8 mouse cellular contexts compared by ENCODE assay signal in genomic region chr2:181601751-181602145, GRCm38 (mm10). TPM values are rescaled to one million over a fixed set of nuclear protein-coding genes. Genes with fewer than 3 reads are reported as not detected.
A peak's percentile ranks its signal among the peaks of the same experiment; 100 is the strongest.
DNase-seq lines count a peak whose midpoint lies in the region; ATAC-seq lines count a peak whose summit lies in the region.

No protein-coding gene starts in this region.

- H3K4me2 ChIP-seq in limb, embryonic 12.5 days, result peak overlapping the region; percentile 77
- peak overlapping the region; percentile 80 for H3K4me2 ChIP-seq in stomach, embryonic 14.5 days (replicated peaks; ENCODE audit: low read depth, low read length)

- peak; percentile 64 for DNase-seq in cerebellum, adult 9-10 months
- no peak for DNase-seq in cerebellum, adult 8-10 months
- DNase-seq in urinary bladder, postnatal 10 days (ENCODE audit: low spot score), result no peak
- no peak for DNase-seq in adrenal gland, postnatal 25 days

- no peaks in the 10 kb centered on the region for H3K9me3 ChIP-seq in megakaryocyte, embryonic 14.5 days
- no peaks in the 10 kb centered on the region for H3K9me3 ChIP-seq in limb, embryonic 12.5 days
- H3K9me3 ChIP-seq in stomach, embryonic 14.5 days (ENCODE audit: control insufficient read depth, low read depth, low read length), result no peaks in the 10 kb centered on the region

- 24% methylated on average over 10 of the region's 10 CpGs for WGBS in limb, embryonic 12.5 days
- 29% methylated on average over 10 of the region's 10 CpGs for WGBS in stomach, embryonic 14.5 days

- ATAC-seq in megakaryocyte, adult 5-6 weeks (ENCODE audit: poor library complexity, severe bottlenecking), result no peak
- no peak for ATAC-seq in limb, embryonic 12.5 days (ENCODE audit: insufficient number of reproducible peaks, insufficient read depth, low FRiP score, low TSS enrichment, low read depth)
- no peak for ATAC-seq in stomach, embryonic 14.5 days (ENCODE audit: insufficient number of reproducible peaks, insufficient read depth, low FRiP score, low read depth)

- H3K27ac ChIP-seq in limb, embryonic 12.5 days, result peak overlapping the region; percentile 72
- H3K27ac ChIP-seq in stomach, embryonic 14.5 days (ENCODE audit: low read length), result peak overlapping the region; percentile 61; the same call in 1 of the 2 replicates

- H3K4me3 ChIP-seq in megakaryocyte, embryonic 14.5 days (replicated peaks), result peak overlapping the region; percentile 99
- H3K4me3 ChIP-seq in limb, embryonic 12.5 days (replicated peaks), result peak overlapping the region; percentile 93
- H3K4me3 ChIP-seq in stomach, embryonic 14.5 days (ENCODE audit: low read depth, low read length), result peak overlapping the region; percentile 77

- H3K27me3 ChIP-seq in megakaryocyte, embryonic 14.5 days (replicated peaks), result no peaks in the 10 kb centered on the region
- H3K27me3 ChIP-seq in limb, embryonic 12.5 days, result peaks cover 27% of the 10 kb centered on the region
- no peaks in the 10 kb centered on the region for H3K27me3 ChIP-seq in stomach, embryonic 14.5 days (ENCODE audit: control insufficient read depth, insufficient read depth, low read length)

- H3K4me1 ChIP-seq in megakaryocyte, embryonic 14.5 days, result peaks cover 66% of the 10 kb centered on the region
- peaks cover 27% of the 10 kb centered on the region for H3K4me1 ChIP-seq in limb, embryonic 12.5 days (replicated peaks)
- H3K4me1 ChIP-seq in stomach, embryonic 14.5 days (ENCODE audit: control insufficient read depth, insufficient read depth, low read length), result peaks cover 16% of the 10 kb centered on the region

- peak overlapping the region; percentile 88 for H3K9ac ChIP-seq in limb, embryonic 12.5 days (replicated peaks)
- peak overlapping the region; percentile 90 for H3K9ac ChIP-seq in stomach, embryonic 14.5 days (replicated peaks; ENCODE audit: low read depth, low read length)

- H3K36me3 ChIP-seq in megakaryocyte, embryonic 14.5 days (replicated peaks; ENCODE audit: low read length), result peaks cover 11% of the 10 kb centered on the region
- H3K36me3 ChIP-seq in limb, embryonic 12.5 days, result 0 out of 2 replicates have a peak, but pooled peaks cover 5% of the 10 kb centered on the region
- H3K36me3 ChIP-seq in stomach, embryonic 14.5 days (ENCODE audit: control insufficient read depth, insufficient read depth, low read length), result no peaks in the 10 kb centered on the region

RNA-seq across cellular contexts. Expression of gene Samd10, which starts 2.7 kb away (rescaled TPM):
- polyA plus RNA-seq in megakaryocyte, embryonic 14.5 days (2012; ENCODE audit: insufficient read depth, low replicate concordance), result 1.0 and 2.9 TPM in 2 replicates
- 7.4 and 9.7 TPM in 2 replicates for total RNA-seq in megakaryocyte, adult 5-6 weeks (2015)
- 2.3 and 2.8 TPM in 2 replicates for total RNA-seq in megakaryocyte, adult 5-6 weeks (2017)
- 11.6 and 13.0 TPM in 2 replicates for polyA plus RNA-seq in limb, embryonic 12.5 days (2016; fragmentation: Nextera tagmentation; extraction: Ambion mirVana)
- 33.1 and 35.0 TPM in 2 replicates for polyA plus RNA-seq in stomach, embryonic 14.5 days (2014; fragmentation: Nextera tagmentation; extraction: Ambion mirVana)
- total RNA-seq in adrenal gland, postnatal 25 days (2021), result 19.3 and 26.4 TPM in 2 replicates

RNA-seq across cellular contexts. Expression of gene Zfp512b, which starts 9.1 kb away (rescaled TPM):
- 12.8 and 34.9 TPM in 2 replicates for polyA plus RNA-seq in megakaryocyte, embryonic 14.5 days (2012; ENCODE audit: insufficient read depth, low replicate concordance)
- 3.6 and 4.7 TPM in 2 replicates for total RNA-seq in megakaryocyte, adult 5-6 weeks (2015)
- 8.1 and 9.9 TPM in 2 replicates for total RNA-seq in megakaryocyte, adult 5-6 weeks (2017)
- 63.5 and 69.0 TPM in 2 replicates for polyA plus RNA-seq in limb, embryonic 12.5 days (2016; fragmentation: Nextera tagmentation; extraction: Ambion mirVana)
- polyA plus RNA-seq in stomach, embryonic 14.5 days (2014; fragmentation: Nextera tagmentation; extraction: Ambion mirVana), result 50.6 and 51.6 TPM in 2 replicates
- 56.6 and 81.6 TPM in 2 replicates for total RNA-seq in adrenal gland, postnatal 25 days (2021)

RNA-seq across cellular contexts. Expression of gene Prpf6, which starts 10.1 kb away (rescaled TPM):
- 3.6 and 12.6 TPM in 2 replicates for polyA plus RNA-seq in megakaryocyte, embryonic 14.5 days (2012; ENCODE audit: insufficient read depth, low replicate concordance)
- 13.3 and 15.1 TPM in 2 replicates for total RNA-seq in megakaryocyte, adult 5-6 weeks (2015)
- total RNA-seq in megakaryocyte, adult 5-6 weeks (2017), result 68.0 and 68.1 TPM in 2 replicates
- 78.0 and 79.3 TPM in 2 replicates for polyA plus RNA-seq in limb, embryonic 12.5 days (2016; fragmentation: Nextera tagmentation; extraction: Ambion mirVana)
- 57.9 and 60.2 TPM in 2 replicates for polyA plus RNA-seq in stomach, embryonic 14.5 days (2014; fragmentation: Nextera tagmentation; extraction: Ambion mirVana)
- 57.7 and 73.7 TPM in 2 replicates for total RNA-seq in adrenal gland, postnatal 25 days (2021)

RNA-seq across cellular contexts. Expression of gene Uckl1, which starts 17.1 kb away (rescaled TPM):
- polyA plus RNA-seq in megakaryocyte, embryonic 14.5 days (2012; ENCODE audit: insufficient read depth, low replicate concordance), result 58.8 and 109 TPM in 2 replicates
- 86.0 and 103 TPM in 2 replicates for total RNA-seq in megakaryocyte, adult 5-6 weeks (2015)
- total RNA-seq in megakaryocyte, adult 5-6 weeks (2017), result 65.2 and 79.3 TPM in 2 replicates
- polyA plus RNA-seq in limb, embryonic 12.5 days (2016; fragmentation: Nextera tagmentation; extraction: Ambion mirVana), result 37.9 and 47.6 TPM in 2 replicates
- polyA plus RNA-seq in stomach, embryonic 14.5 days (2014; fragmentation: Nextera tagmentation; extraction: Ambion mirVana), result 56.3 and 56.8 TPM in 2 replicates
- 94.2 and 128 TPM in 2 replicates for total RNA-seq in adrenal gland, postnatal 25 days (2021)

RNA-seq across cellular contexts. Expression of gene Gm29797, which starts 55.1 kb away (rescaled TPM):
- polyA plus RNA-seq in megakaryocyte, embryonic 14.5 days (2012; ENCODE audit: insufficient read depth, low replicate concordance), result not detected in 2 replicates
- not detected in 2 replicates for total RNA-seq in megakaryocyte, adult 5-6 weeks (2015)
- total RNA-seq in megakaryocyte, adult 5-6 weeks (2017), result not detected in 2 replicates
- polyA plus RNA-seq in limb, embryonic 12.5 days (2016; fragmentation: Nextera tagmentation; extraction: Ambion mirVana), result 0.29 and 0.58 TPM in 2 replicates
- polyA plus RNA-seq in stomach, embryonic 14.5 days (2014; fragmentation: Nextera tagmentation; extraction: Ambion mirVana), result not detected in 2 replicates
- total RNA-seq in adrenal gland, postnatal 25 days (2021), result not detected in 2 replicates
